Mouse (Mus musculus) lung, postnatal 0 days (tissue): ENCODE measurements around the gene Mrnip.

Source experiments
- CTCF ChIP-seq: IDR thresholded peaks from 2 replicates; pipeline ENCODE4 v1.5.1; 2016; ENCODE audit warnings: antibody characterized with exemption, mild to moderate bottlenecking
- EP300 ChIP-seq: IDR thresholded peaks from 2 replicates; pipeline ENCODE4 v1.6.1; 2016; ENCODE audit warnings: antibody characterized with exemption, mild to moderate bottlenecking, control low read depth

DNA sequence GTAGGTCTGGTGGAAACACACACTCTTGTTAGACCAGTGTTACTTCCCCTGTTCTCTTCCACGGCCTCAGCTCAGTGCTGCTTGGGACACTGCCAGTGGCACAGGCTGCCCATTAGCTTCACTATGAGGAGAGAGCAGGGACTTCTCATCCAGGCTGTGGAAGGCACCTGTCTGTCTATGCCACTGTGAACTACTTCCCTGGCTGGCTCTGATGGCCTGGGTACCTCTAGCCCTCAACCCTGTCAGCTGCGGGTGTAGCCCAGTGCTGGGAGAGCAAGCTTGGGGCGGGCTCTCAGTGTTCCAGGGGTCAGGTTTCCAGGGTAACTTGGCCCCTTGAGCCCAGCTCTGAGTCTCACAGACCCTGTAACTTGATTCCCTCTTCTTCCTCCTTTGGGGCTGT is 54.5 kb downstream of the Mrnip start:
- TF ChIP-seq EP300, result no peak
- TF ChIP-seq CTCF, result no peak
